Mouse (Mus musculus) stomach, embryonic 16.5 days (tissue): Measurements from ENCODE around the gene Rasa3. TPM values are rescaled to one million over a fixed set of nuclear protein-coding genes. Genes with fewer than 3 reads are reported as not detected.
A peak's percentile ranks its signal among the peaks of the same experiment; 100 is the strongest.

ENCODE experiments used
- ATAC-seq: fragments of 200-750 bp; cut with Nextera tagmentation; 2 replicates; pipeline ENCODE4 v1.8.0; 2017; ENCODE audit warnings: moderate number of reproducible peaks, moderate TSS enrichment; ENCODE audit not compliant: insufficient read depth, low FRiP score
- H3K27ac ChIP-seq: fragments of 300-500 bp; sonication (generic); 2 replicates; pipeline ENCODE4 v1.5.1; 2014; ENCODE audit warnings: low read length
- H3K27me3 ChIP-seq: fragments of 300-500 bp; sonication (generic); 2 replicates; pipeline ENCODE4 v1.6.1; 2014; ENCODE audit warnings: low read length, control low read depth, mixed read lengths; ENCODE audit not compliant: control insufficient read depth, insufficient read depth
- H3K36me3 ChIP-seq: fragments of 300-500 bp; sonication (generic); 2 replicates; pipeline ENCODE4 v1.6.1; 2014; ENCODE audit warnings: low read length; ENCODE audit not compliant: control insufficient read depth, insufficient read depth
- H3K4me1 ChIP-seq: fragments of 300-500 bp; sonication (generic); 2 replicates; pipeline ENCODE4 v1.6.1; 2014; ENCODE audit warnings: low read length, control low read depth, mixed read lengths; ENCODE audit not compliant: control insufficient read depth, insufficient read depth
- H3K4me2 ChIP-seq: fragments of 300-500 bp; sonication (generic); 2 replicates; pipeline ENCODE4 v1.6.1; 2014; ENCODE audit warnings: low read depth, low read length, mixed read lengths
- H3K4me3 ChIP-seq: fragments of 300-500 bp; sonication (generic); replicated peaks from 2 replicates; pipeline ENCODE4 v1.5.1; 2014; ENCODE audit warnings: mild to moderate bottlenecking, low read length
- H3K9ac ChIP-seq: fragments of 300-500 bp; sonication (generic); 2 replicates; pipeline ENCODE4 v1.6.1; 2014; ENCODE audit warnings: low read length
- H3K9me3 ChIP-seq: fragments of 300-500 bp; sonication (generic); replicated peaks from 2 replicates; pipeline ENCODE4 v1.6.1; 2016; ENCODE audit warnings: low read length, control low read depth; ENCODE audit not compliant: control insufficient read depth
- WGBS: fragments of 180-500 bp; shearing (Covaris S2); extraction: QIAGEN DNeasy Blood & Tissue Kit; methylation state at CpG from one replicate; pipeline ENCODE4 v1.1.7; 2014; 5-methylcytosine and 5-hydroxymethylcytosine counted together
- polyA plus RNA-seq: library from polyadenylated mRNA; unstranded; fragments of >200 nt; fragmentation: Nextera tagmentation; extraction: Ambion mirVana; gene quantifications from 2 replicates; pipeline ENCODE4 v1.2.1, GENCODE M21; 2015

The Rasa3 gene
- polyA plus RNA-seq, 1 experiment from 2014 or later, result 30.9 TPM

GRCm38 (mm10) chr8:13630754-13631153 is 46.6 kb downstream of the Rasa3 start:
- H3K4me1 ChIP-seq, result peaks cover under 1% of the 10 kb centered on the region; the same call in 1 of the 2 replicates
- ATAC-seq, result no peak
- H3K27ac ChIP-seq, result no peak overlapping the region
- H3K36me3 ChIP-seq, result peaks cover 5% of the 10 kb centered on the region; the same call in 1 of the 2 replicates
- H3K27me3 ChIP-seq, result no peaks in the 10 kb centered on the region
- H3K4me2 ChIP-seq, result no peak overlapping the region
- H3K4me3 ChIP-seq, result no peak overlapping the region
- H3K9ac ChIP-seq, result no peak overlapping the region
- WGBS, result 88% methylated on average over 4 of the region's 4 CpGs
- peaks cover 4% of the 10 kb centered on the region; the same call in 1 of the 2 replicates for H3K9me3 ChIP-seq

GRCm38 (mm10) chr8:13630171-13630570 is 47.2 kb downstream of the Rasa3 start:
- Histone ChIP-seq H3K9me3 (peaks cover 4% of the 10 kb centered on the region; the same call in 1 of the 2 replicates), H3K9ac (no peak overlapping the region), H3K36me3 (peaks cover 5% of the 10 kb centered on the region; the same call in 1 of the 2 replicates), H3K4me3 (no peak overlapping the region), H3K27ac (no peak overlapping the region), H3K27me3 (no peaks in the 10 kb centered on the region), H3K4me2 (no peak overlapping the region), H3K4me1 (peaks cover 6% of the 10 kb centered on the region)
- no peak for ATAC-seq
- WGBS, result 72% methylated on average over 5 of the region's 5 CpGs

- H3K4me3 ChIP-seq, result no peak overlapping the region
- no peak overlapping the region for H3K4me2 ChIP-seq
- no peak overlapping the region for H3K9ac ChIP-seq
- ATAC-seq, result no peak
- peaks cover 12% of the 10 kb centered on the region for H3K4me1 ChIP-seq
- H3K36me3 ChIP-seq, result peaks cover 5% of the 10 kb centered on the region; the same call in 1 of the 2 replicates
- no peaks in the 10 kb centered on the region for H3K27me3 ChIP-seq
- 82% methylated on average over 10 of the region's 10 CpGs for WGBS
- H3K9me3 ChIP-seq, result peaks cover 4% of the 10 kb centered on the region; the same call in 1 of the 2 replicates
- no peak overlapping the region for H3K27ac ChIP-seq
Observed at GRCm38 (mm10) chr8:13629351-13630090, 47.9 kb downstream of the Rasa3 start.

- 90% methylated on average over 9 of the region's 9 CpGs for WGBS
- H3K27ac ChIP-seq, result no peak overlapping the region
- no peak for ATAC-seq
- H3K27me3 ChIP-seq, result no peaks in the 10 kb centered on the region
- no peak overlapping the region for H3K9ac ChIP-seq
- no peak overlapping the region for H3K4me3 ChIP-seq
- H3K4me1 ChIP-seq, result peaks cover 27% of the 10 kb centered on the region
- no peak overlapping the region for H3K4me2 ChIP-seq
- H3K9me3 ChIP-seq, result 0 out of 2 replicates have a peak, but pooled peaks cover 4% of the 10 kb centered on the region
- peaks cover 5% of the 10 kb centered on the region; the same call in 1 of the 2 replicates for H3K36me3 ChIP-seq
Observed at GRCm38 (mm10) chr8:13628067-13628466, 49.3 kb downstream of the Rasa3 start.

GRCm38 (mm10) chr8:13627591-13627990 is 49.8 kb downstream of the Rasa3 start:
- H3K9me3 ChIP-seq, result 0 out of 2 replicates have a peak, but pooled peaks cover 4% of the 10 kb centered on the region
- no peak overlapping the region for H3K9ac ChIP-seq
- ATAC-seq, result no peak
- H3K4me2 ChIP-seq, result no peak overlapping the region
- no peaks in the 10 kb centered on the region for H3K27me3 ChIP-seq
- no peak overlapping the region for H3K27ac ChIP-seq
- no peak overlapping the region for H3K4me3 ChIP-seq
- peaks cover 5% of the 10 kb centered on the region; the same call in 1 of the 2 replicates for H3K36me3 ChIP-seq
- WGBS, result 90% methylated on average over 5 of the region's 5 CpGs
- H3K4me1 ChIP-seq, result peaks cover 31% of the 10 kb centered on the region

- no peak overlapping the region for H3K27ac ChIP-seq
- H3K36me3 ChIP-seq, result peaks cover 5% of the 10 kb centered on the region; the same call in 1 of the 2 replicates
- WGBS, result 85% methylated on average over 10 of the region's 10 CpGs
- H3K4me3 ChIP-seq, result no peak overlapping the region
- H3K9me3 ChIP-seq, result 0 out of 2 replicates have a peak, but pooled peaks cover 4% of the 10 kb centered on the region
- no peak overlapping the region for H3K4me2 ChIP-seq
- peaks cover 31% of the 10 kb centered on the region for H3K4me1 ChIP-seq
- no peak overlapping the region for H3K9ac ChIP-seq
- H3K27me3 ChIP-seq, result no peaks in the 10 kb centered on the region
- no peak for ATAC-seq
Observed at GRCm38 (mm10) chr8:13626114-13626513, 51.3 kb downstream of the Rasa3 start.

GRCm38 (mm10) chr8:13625281-13625970 is 52.0 kb downstream of the Rasa3 start:
- 0 out of 2 replicates have a peak, but pooled peaks cover 4% of the 10 kb centered on the region for H3K9me3 ChIP-seq
- H3K27ac ChIP-seq, result peak overlapping the region; percentile 54
- WGBS, result 65% methylated on average over 5 of the region's 5 CpGs
- H3K27me3 ChIP-seq, result no peaks in the 10 kb centered on the region
- H3K4me2 ChIP-seq, result no peak overlapping the region
- H3K4me3 ChIP-seq, result no peak overlapping the region
- H3K4me1 ChIP-seq, result peaks cover 31% of the 10 kb centered on the region
- ATAC-seq, result no peak
- H3K36me3 ChIP-seq, result peaks cover 5% of the 10 kb centered on the region; the same call in 1 of the 2 replicates
- H3K9ac ChIP-seq, result no peak overlapping the region

- Histone ChIP-seq H3K27me3 (no peaks in the 10 kb centered on the region), H3K4me3 (no peak overlapping the region), H3K9ac (0 out of 2 replicates have a peak overlapping the region, but pooled peaks have one; percentile 22), H3K4me2 (no peak overlapping the region), H3K36me3 (peaks cover 5% of the 10 kb centered on the region; the same call in 1 of the 2 replicates), H3K4me1 (peaks cover 31% of the 10 kb centered on the region), H3K27ac (peak overlapping the region; percentile 54), H3K9me3 (0 out of 2 replicates have a peak, but pooled peaks cover 4% of the 10 kb centered on the region)
- 23% methylated on average over 11 of the region's 11 CpGs for WGBS
- ATAC-seq, result peak; percentile 68; the same call in 1 of the 2 replicates
Observed at GRCm38 (mm10) chr8:13624863-13625262, 52.5 kb downstream of the Rasa3 start.
